ENCODE assay signal across 22 mouse cellular contexts in genomic region chr6:108413006-108413405, GRCm38 (mm10).
DNase-seq lines count a peak whose midpoint lies in the region; ATAC-seq and TF ChIP-seq lines count a peak whose summit lies in the region.
"Had no signal": no experiment of that assay in that cellular context is flagged by ENCODE, and none has a peak within 500 bp of the region (broad histone marks: within the 10 kb centered on the region; RNA-seq: fewer than 3 reads in every experiment).

No protein-coding gene starts in this region.

- ATAC-seq in intestine, postnatal 0 days: no peak
- ATAC-seq in midbrain, embryonic 11.5 days (ENCODE audit: low FRiP score): no peak
- ATAC-seq: forebrain, embryonic 16.5 days; liver, postnatal 0 days had no signal

- no peak for TF ChIP-seq POLR2A in kidney, adult 2 months (IDR thresholded peaks at IDR 0.05; ENCODE audit: low read depth, low read length)
- no peak for TF ChIP-seq POLR2A in lung, adult 2 months (IDR thresholded peaks at IDR 0.05; ENCODE audit: borderline replicate concordance, extremely low read depth, low read depth, low read length)

- H3K9me3 ChIP-seq in intestine, postnatal 0 days (ENCODE audit: control insufficient read depth): no peaks in the 10 kb centered on the region
- no peaks in the 10 kb centered on the region for H3K9me3 ChIP-seq in midbrain, embryonic 11.5 days (ENCODE audit: control insufficient read depth, low read length)
- H3K9me3 ChIP-seq: forebrain, embryonic 10.5 days; heart, embryonic 12.5 days; limb, embryonic 10.5 days; midbrain, embryonic 12.5 days had no signal

- 61% methylated on average over 8 of the region's 8 CpGs for WGBS in kidney, adult 2 months
- 68% methylated on average over 8 of the region's 8 CpGs for WGBS in lung, adult 2 months
- 82% methylated on average over 8 of the region's 8 CpGs for WGBS in intestine, postnatal 0 days
- 92% methylated on average over 8 of the region's 8 CpGs for WGBS in midbrain, embryonic 11.5 days

- H3K4me3 ChIP-seq in kidney, adult 2 months (ENCODE audit: insufficient read depth, low read depth, low read length): no peak overlapping the region
- no peak overlapping the region for H3K4me3 ChIP-seq in lung, adult 2 months (replicated peaks; ENCODE audit: extremely low read depth, low read depth, low read length)
- H3K4me3 ChIP-seq in intestine, postnatal 0 days (ENCODE audit: low read depth, low read length): no peak overlapping the region
- H3K4me3 ChIP-seq in midbrain, embryonic 11.5 days (ENCODE audit: low read depth, low read length): no peak overlapping the region
- H3K4me3 ChIP-seq: forebrain, embryonic 10.5 days; heart, embryonic 12.5 days; layer of hippocampus, adult 2 months; limb, embryonic 10.5 days; midbrain, embryonic 12.5 days had no signal

- H3K4me1 ChIP-seq in kidney, adult 2 months (ENCODE audit: control insufficient read depth, insufficient read depth, low read length): no peaks in the 10 kb centered on the region
- H3K4me1 ChIP-seq in lung, adult 2 months (ENCODE audit: control insufficient read depth, insufficient read depth, low read length): no peaks in the 10 kb centered on the region; the same call in none of the 2 replicates
- H3K4me1 ChIP-seq in intestine, postnatal 0 days (replicated peaks; ENCODE audit: control insufficient read depth, insufficient read depth, low read length): no peaks in the 10 kb centered on the region
- H3K4me1 ChIP-seq in midbrain, embryonic 11.5 days (ENCODE audit: control insufficient read depth, insufficient read depth, low read length): no peaks in the 10 kb centered on the region
- H3K4me1 ChIP-seq: forebrain, embryonic 10.5 days; limb, embryonic 10.5 days; midbrain, embryonic 12.5 days had no signal

- peak; percentile 45 for DNase-seq in kidney, adult 2 months
- no peak for DNase-seq in kidney, postnatal 14 days
- peak; percentile 41 for DNase-seq in adipocyte (ENCODE audit: low spot score)
- peak; percentile 24 for DNase-seq in lung, adult 2 months
- DNase-seq in lung, postnatal 4 days: peak; percentile 24 to 53
- DNase-seq in midbrain, embryonic 11.5 days (ENCODE audit: low spot score, missing footprints): no peak
- DNase-seq: cerebellum, adult 11-12 months; cerebellum, postnatal 10 days; gastrocnemius, postnatal 14 days; heart, adult 18-20 months; heart, postnatal 10 days; kidney, adult 18-20 months; liver; liver, postnatal 0 days; thymus, postnatal 14 days had no signal

- no peak overlapping the region for H3K27ac ChIP-seq in kidney, adult 2 months (ENCODE audit: insufficient read depth, low read depth, low read length)
- no peak overlapping the region for H3K27ac ChIP-seq in intestine, postnatal 0 days (ENCODE audit: low read depth, low read length)
- H3K27ac ChIP-seq in midbrain, embryonic 11.5 days (ENCODE audit: low read depth, low read length): no peak overlapping the region
- H3K27ac ChIP-seq: forebrain, embryonic 10.5 days; layer of hippocampus, adult 2 months; limb, embryonic 10.5 days; midbrain, embryonic 12.5 days had no signal

- no peak for TF ChIP-seq CTCF in kidney, adult 2 months (conservative IDR thresholded peaks at IDR 0.05; ENCODE audit: insufficient read depth, insufficient read length, low read depth, low read length)
- TF ChIP-seq CTCF in lung, adult 2 months (IDR thresholded peaks at IDR 0.05; ENCODE audit: insufficient read depth, low read length): no peak
- TF ChIP-seq CTCF in intestine, postnatal 0 days (IDR thresholded peaks at IDR 0.05; ENCODE audit: low read depth): no peak

- no peak overlapping the region for H3K4me2 ChIP-seq in intestine, postnatal 0 days (replicated peaks; ENCODE audit: low read depth)
- no peak overlapping the region for H3K4me2 ChIP-seq in midbrain, embryonic 11.5 days
- H3K4me2 ChIP-seq: heart, embryonic 12.5 days; midbrain, embryonic 12.5 days had no signal

- no peak overlapping the region for H3K9ac ChIP-seq in intestine, postnatal 0 days (ENCODE audit: low read depth, low read length)
- H3K9ac ChIP-seq in midbrain, embryonic 11.5 days (ENCODE audit: low read length): no peak overlapping the region
- H3K9ac ChIP-seq: heart, embryonic 12.5 days; liver, postnatal 0 days; midbrain, embryonic 12.5 days had no signal

- peaks cover 16% of the 10 kb centered on the region for H3K36me3 ChIP-seq in kidney, adult 2 months (ENCODE audit: control insufficient read depth, insufficient read depth, low read length)
- H3K36me3 ChIP-seq in intestine, postnatal 0 days (ENCODE audit: control insufficient read depth, insufficient read depth): peaks cover 11% of the 10 kb centered on the region; the same call in 1 of the 2 replicates
- H3K36me3 ChIP-seq in midbrain, embryonic 11.5 days (ENCODE audit: control insufficient read depth, insufficient read depth, low read length): no peaks in the 10 kb centered on the region
- H3K36me3 ChIP-seq: midbrain, embryonic 12.5 days had no signal

- H3K27me3 ChIP-seq in kidney, adult 2 months (replicated peaks; ENCODE audit: control insufficient read depth, insufficient read depth, low read length): no peaks in the 10 kb centered on the region
- no peaks in the 10 kb centered on the region for H3K27me3 ChIP-seq in intestine, postnatal 0 days (replicated peaks; ENCODE audit: control insufficient read depth, insufficient read depth, low read length)
- no peaks in the 10 kb centered on the region for H3K27me3 ChIP-seq in midbrain, embryonic 11.5 days (ENCODE audit: control insufficient read depth, insufficient read depth, low read length)
- H3K27me3 ChIP-seq: heart, embryonic 12.5 days; midbrain, embryonic 12.5 days had no signal

Comparison
In these comparisons a context has a peak if more than half of its experiments do, and no peak if none do; other contexts are left out.
1. DNase-seq: peak in kidney, adult 2 months (single experiment), adipocyte (single experiment), lung, adult 2 months (single experiment) and lung, postnatal 4 days (2 of 2); none in kidney, postnatal 14 days (single experiment) and midbrain, embryonic 11.5 days (single experiment).